Mouse (Mus musculus) brain, embryonic 18.5 days (tissue): Measurements from ENCODE around the gene Farp2.

Source experiments
- DNase-seq: peaks from one replicate; pipeline ENCODE4 v3.0.0-alpha.2; 2012; ENCODE audit warnings: low read depth, low spot score

Gene Farp2

GRCm38 (mm10) chr1:93563224-93563623 lies 51.3 kb downstream of the Farp2 start:
- DNase-seq: no peak

- DNase-seq: no peak
Measured at GRCm38 (mm10) chr1:93563649-93564048, 51.8 kb downstream of the Farp2 start.

- no peak for DNase-seq
Measured at GRCm38 (mm10) chr1:93564781-93565180, 52.9 kb downstream of the Farp2 start.

GRCm38 (mm10) chr1:93567013-93567412 lies 55.1 kb downstream of the Farp2 start:
- no peak for DNase-seq

- DNase-seq: no peak
Measured at GRCm38 (mm10) chr1:93567717-93568497, 56.0 kb downstream of the Farp2 start.

- no peak for DNase-seq
Measured at GRCm38 (mm10) chr1:93577066-93577465, 65.2 kb downstream of the Farp2 start.

GRCm38 (mm10) chr1:93577861-93578260 lies 66.0 kb downstream of the Farp2 start:
- no peak for DNase-seq

GRCm38 (mm10) chr1:93581545-93581944 lies 69.7 kb downstream of the Farp2 start:
- no peak for DNase-seq

GRCm38 (mm10) chr1:93588346-93588745 lies 76.5 kb downstream of the Farp2 start:
- no peak for DNase-seq

- no peak for DNase-seq
Measured at GRCm38 (mm10) chr1:93593960-93594359, 82.1 kb downstream of the Farp2 start.

GRCm38 (mm10) chr1:93595916-93596315 lies 84.0 kb downstream of the Farp2 start:
- DNase-seq: no peak

- DNase-seq: no peak
Measured at GRCm38 (mm10) chr1:93602911-93603310, 91.0 kb downstream of the Farp2 start.

GRCm38 (mm10) chr1:93603921-93604320 lies 92.0 kb downstream of the Farp2 start:
- no peak for DNase-seq

GRCm38 (mm10) chr1:93607090-93608083 lies 95.5 kb downstream of the Farp2 start:
- DNase-seq: no peak

- DNase-seq: no peak
Measured at GRCm38 (mm10) chr1:93608696-93609245, 96.9 kb downstream of the Farp2 start.

- DNase-seq: no peak
Measured at GRCm38 (mm10) chr1:93609762-93610161, 97.9 kb downstream of the Farp2 start.

GRCm38 (mm10) chr1:93618059-93618748 lies 106.3 kb downstream of the Farp2 start:
- no peak for DNase-seq

- DNase-seq: no peak
Measured at GRCm38 (mm10) chr1:93618948-93619347, 107.1 kb downstream of the Farp2 start.

GRCm38 (mm10) chr1:93624502-93624901 lies 112.6 kb downstream of the Farp2 start:
- DNase-seq: no peak

- no peak for DNase-seq
Measured at GRCm38 (mm10) chr1:93630796-93631195, 118.9 kb downstream of the Farp2 start.

- no peak for DNase-seq
Measured at GRCm38 (mm10) chr1:93632723-93633122, 120.8 kb downstream of the Farp2 start.

- no peak for DNase-seq
Measured at GRCm38 (mm10) chr1:93634481-93634891, 122.6 kb downstream of the Farp2 start.
